Mouse (Mus musculus) olfactory bulb, adult 2 months (tissue): Measurements from ENCODE around the gene Olfr427.

ENCODE experiments used
- CTCF ChIP-seq: fragments of 200-500 bp; IDR thresholded peaks from 2 replicates; pipeline ENCODE4 v1.5.1; 2012; ENCODE audit warnings: low read depth, mild to moderate bottlenecking, low read length, moderate library complexity; ENCODE audit not compliant: insufficient read depth
- POLR2A ChIP-seq: fragments of 200-500 bp; IDR thresholded peaks from 2 replicates; pipeline ENCODE4 v1.6.1; 2012; ENCODE audit warnings: mild to moderate bottlenecking, low read depth, low read length, moderate library complexity; ENCODE audit not compliant: insufficient read depth

DNA sequence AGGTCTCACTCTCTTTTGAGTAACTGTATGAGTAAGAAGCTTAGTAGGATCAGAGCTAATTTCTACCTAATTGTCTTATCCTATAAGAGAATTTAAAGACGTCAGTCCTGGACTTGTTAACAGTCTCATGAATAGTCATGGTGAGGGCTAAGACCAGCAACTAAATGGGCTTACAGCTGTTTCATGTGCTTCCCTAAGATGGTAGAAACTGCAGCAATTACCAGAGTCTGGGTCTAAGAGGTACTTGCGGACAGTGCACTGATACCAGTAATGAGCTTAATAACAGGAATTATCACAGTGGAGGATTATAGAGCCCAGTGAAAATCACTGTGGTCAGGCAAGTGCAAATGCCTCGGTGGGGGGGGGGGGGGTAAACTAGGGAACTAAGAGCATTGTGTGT, 35.3 kb downstream of the Olfr427 start:
- TF ChIP-seq CTCF (no peak), POLR2A (no peak)
